10 mouse cellular contexts compared by ENCODE assay signal in the genomic region with DNA sequence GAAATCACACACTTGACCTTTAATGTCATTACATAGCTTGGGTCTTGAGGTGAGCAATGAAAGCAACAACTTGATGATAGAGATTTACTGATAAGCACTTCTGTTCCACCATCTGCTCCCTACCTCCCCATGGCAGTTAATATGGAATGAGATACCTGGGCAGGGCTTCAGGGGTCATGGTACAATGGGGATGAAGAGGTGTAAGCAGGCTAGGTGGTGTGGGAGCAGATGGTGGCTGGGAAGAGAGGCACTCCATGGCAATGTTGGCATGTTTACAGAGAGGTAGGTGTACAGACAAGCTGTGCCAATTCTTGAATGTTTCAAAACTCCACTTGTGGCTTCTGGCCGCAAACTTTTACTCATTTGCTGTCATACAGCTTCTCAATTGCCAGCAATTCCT.
"Had no signal": no experiment of that assay in that cellular context is flagged by ENCODE, and none has a peak within 500 bp of the region (broad histone marks: within the 10 kb centered on the region; RNA-seq: fewer than 3 reads in every experiment).

No protein-coding gene starts in this region.

- DNase-seq: kidney, postnatal 14 days; liver; lung, embryonic 14.5 days; lung, postnatal 10 days; lung, postnatal 4 days; retina, postnatal 1 day; right cerebral cortex, postnatal 4 days; spleen, adult 18-20 months; thymus, adult 2 months; thymus, postnatal 25 days had no signal
